Mouse (Mus musculus) skeletal muscle tissue, adult 2 months (tissue): ENCODE measurements around the gene Gpr25.

ENCODE experiments used
- DNase-seq: peaks from one replicate; pipeline ENCODE4 v3.0.0-alpha.2; 2012; ENCODE audit warnings: low read depth, low spot score

Gene Gpr25

GRCm38 (mm10) chr1:136260635-136261238 is at the start of gene Gpr25:
TSS of gene Gpr25 (minus strand) at chr1:136260873.
- DNase-seq = no peak

DNA sequence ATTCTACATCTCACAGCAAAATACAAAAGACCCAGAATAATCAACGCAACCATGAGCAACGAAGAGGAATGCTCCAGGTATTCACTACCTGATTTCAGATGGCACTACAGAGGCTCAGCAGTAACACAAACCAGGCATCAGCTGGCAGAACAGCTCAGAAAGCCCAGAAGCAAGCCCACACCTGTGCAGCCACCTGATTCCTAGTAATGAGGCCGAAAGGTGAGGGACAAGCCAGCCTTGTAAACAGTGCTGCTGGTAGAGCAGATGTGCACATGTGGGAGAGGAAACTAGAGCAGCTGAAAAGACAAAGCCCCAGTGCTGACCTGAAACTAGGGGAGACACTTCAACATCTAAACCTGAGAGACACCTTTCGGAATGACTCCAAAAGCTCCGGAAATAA is 48.5 kb upstream of the Gpr25 start:
- DNase-seq = no peak

DNA sequence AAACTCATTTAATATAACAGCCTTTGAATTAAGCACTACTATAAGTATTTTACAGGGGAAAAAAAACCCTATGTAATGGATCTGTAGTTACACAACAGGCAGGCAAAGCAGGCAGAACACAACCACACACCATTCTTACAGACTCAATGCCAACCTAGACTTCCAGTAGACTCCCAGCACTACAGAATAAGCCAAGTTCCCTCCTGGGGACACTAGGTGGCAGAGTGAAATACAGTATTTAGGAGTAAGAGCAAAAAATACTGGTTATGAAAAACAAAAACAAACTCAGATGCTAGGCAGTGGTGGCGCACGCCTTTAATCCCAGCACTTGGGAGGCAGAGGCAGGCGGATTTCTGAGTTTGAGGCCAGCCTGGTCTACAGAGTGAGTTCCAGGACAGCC is 45.8 kb upstream of the Gpr25 start:
- DNase-seq = no peak

DNA sequence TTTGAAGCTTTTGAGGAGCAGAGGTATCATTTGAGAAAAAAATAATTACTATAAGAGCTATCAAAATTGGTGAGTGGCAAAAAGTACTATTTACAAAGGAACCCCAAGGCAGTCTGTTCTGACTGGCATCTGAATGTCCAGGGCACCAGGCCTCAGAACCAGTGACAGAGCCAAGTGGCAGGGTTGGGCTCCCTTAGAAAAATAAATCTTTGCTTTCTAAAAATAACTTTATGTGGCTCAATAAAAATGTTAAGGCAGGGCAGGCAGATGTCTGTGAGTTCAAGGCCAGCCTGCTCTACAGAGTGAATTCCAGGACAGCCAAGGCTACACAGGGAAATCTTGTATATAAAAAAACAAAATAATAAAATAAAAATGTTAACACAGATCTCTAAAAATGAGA is 33.3 kb upstream of the Gpr25 start:
- no peak for DNase-seq

DNA sequence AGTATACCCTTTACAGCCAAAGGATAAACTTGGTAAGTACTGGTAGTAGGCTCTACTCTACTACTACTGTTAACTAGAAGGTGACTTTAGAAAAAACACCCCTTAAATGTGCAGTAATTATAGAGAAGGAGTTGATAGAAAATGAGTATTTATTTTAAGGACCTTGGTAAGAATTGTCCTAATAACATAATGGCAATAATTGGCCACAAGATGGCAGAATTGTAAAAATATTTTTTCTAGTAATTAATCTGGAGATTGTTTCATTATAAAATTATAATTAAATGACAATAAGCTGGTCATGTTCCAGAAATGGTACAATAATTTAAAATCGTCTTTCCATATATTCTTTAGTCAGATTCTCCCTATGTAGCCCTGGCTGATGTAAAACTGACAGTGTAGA is 29.1 kb upstream of the Gpr25 start:
- DNase-seq = no peak

DNA sequence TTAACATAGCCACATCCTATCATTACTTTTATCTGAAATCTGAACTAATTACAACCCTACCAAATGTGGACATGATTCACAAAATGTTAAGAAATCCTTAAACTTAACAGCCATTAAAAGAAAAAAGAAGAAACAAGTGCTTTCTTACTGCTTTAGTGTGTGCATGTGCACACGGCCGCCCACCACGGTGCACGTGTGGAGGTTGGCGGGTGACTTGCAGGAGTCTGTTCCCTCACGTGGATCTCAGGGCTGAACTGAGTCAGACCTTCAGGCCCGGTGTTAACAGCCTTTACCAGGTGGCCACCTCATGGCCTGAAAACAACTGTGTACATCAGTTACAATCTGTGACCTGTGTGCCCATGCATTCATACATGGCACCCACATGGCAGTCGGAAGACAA is 16.7 kb upstream of the Gpr25 start:
- no peak for DNase-seq

DNA sequence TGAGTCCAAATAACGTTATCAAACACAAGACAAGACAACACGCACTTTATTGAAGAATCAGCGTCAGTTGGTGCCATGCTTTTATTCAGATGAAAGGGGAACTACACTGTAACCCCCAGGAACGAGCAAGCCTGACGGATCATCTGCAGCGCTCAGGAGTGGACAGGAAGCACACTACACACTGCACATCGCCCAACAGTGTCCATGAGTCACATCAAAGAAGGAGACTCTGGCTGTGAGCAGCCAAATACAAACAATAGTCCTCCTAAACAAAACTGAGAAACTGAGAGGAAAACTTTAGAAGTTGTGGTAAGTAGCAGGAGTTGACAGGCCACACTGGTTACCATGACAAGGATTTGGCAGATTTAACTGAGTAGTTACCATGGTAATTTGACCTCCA is 7.6 kb upstream of the Gpr25 start:
- DNase-seq = no peak

- no peak for DNase-seq
Observed at GRCm38 (mm10) chr1:136266127-136266526, 5.5 kb upstream of the Gpr25 start.

DNA sequence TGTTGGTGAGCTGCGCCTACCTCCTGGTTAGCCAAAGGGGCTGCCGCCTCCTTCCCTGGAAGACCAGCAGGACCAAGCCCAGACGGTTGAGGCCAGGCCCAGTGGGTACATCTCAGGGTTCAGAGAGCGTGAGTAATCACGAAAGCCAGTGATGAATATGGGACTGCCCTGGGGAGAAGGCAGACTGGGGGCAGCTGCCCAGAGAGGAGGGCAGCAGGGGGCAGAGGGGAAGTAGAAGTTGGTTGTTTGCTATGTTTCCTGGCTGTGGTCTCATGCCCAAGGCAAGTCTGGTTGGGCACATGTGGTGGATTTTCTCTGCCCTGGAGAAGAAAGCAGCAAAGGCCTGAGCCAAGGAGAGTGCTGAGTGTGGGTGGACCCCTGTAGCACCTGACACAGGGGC is 2.7 kb upstream of the Gpr25 start:
- no peak for DNase-seq

DNA sequence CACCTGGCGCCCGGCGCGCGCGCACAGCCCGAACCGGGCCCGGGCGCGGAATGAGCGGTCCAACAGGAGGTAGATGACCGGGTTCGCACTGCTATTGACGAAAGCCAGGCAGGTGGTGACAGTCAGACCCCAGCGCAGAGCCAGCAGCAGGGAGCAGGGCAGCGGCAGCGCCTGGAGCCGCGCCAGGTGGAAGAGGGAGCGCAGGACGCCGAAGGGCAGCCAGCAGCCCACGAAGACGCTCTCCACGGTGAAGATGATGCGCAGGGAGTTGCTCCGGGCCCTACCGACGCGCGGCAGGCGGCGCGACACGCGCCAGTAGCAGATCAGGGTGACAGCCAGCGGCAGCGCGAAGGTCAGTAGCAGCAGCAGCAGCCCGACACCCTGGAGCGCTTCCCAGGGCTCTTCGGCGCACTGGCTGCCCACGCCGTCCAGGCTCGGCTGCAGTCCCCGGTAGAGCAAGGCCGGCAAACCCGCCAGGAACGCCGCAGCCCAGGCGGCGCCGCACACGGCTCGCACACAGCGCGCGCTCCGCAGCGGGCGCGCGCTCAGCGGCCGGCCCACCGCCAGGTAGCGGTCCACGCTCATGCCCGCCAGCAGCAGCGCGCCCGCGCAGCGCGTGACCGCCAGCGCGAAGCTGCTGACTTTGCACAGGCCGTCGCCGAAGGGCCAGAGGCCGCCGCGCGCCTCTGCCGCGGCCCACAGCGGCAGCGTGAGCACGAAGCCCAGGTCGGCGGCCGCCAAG is 609 bp downstream of the Gpr25 start:
- peak; percentile 64 for DNase-seq

DNA sequence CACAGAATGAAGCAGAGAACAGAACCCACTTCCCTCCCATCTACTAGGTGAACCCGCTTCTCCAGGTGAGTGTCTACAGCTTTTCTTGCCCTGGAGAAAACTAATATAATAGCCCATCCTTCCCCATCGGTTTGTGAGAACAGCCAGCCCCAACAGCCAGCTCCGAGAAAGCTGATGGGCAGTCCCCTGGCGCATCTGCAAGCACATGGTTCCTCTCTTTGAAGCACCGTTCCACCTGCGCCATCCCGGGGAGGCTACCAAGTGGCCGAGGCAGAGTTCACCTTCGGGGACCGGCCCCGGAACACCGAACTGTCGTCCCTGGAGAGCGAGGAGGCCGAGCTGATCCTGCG is 1.2 kb downstream of the Gpr25 start:
- no peak for DNase-seq

DNA sequence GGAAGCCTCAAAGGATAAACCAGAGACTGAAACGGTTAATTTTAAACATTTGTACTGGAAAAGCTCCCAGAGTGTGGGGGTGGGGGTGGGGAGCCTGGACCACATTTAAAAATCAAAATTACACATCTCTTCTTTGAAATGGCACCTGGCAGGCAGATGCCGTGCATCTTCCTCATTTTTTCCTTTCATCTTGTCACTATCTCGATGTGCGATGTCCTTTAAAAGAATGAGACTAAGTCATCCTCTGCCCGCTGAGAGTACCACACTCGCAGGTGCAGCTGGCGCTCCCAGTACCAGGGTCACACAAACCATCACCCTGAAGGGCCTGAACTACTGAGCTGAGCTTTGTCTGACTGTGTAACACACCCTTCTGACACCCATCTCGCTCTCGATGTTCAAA is 2.2 kb downstream of the Gpr25 start:
- DNase-seq = no peak

GRCm38 (mm10) chr1:136255657-136256056 is 5.0 kb downstream of the Gpr25 start:
- DNase-seq = no peak

GRCm38 (mm10) chr1:136255174-136255573 is 5.5 kb downstream of the Gpr25 start:
- no peak for DNase-seq

GRCm38 (mm10) chr1:136254503-136255065 is 6.1 kb downstream of the Gpr25 start:
- no peak for DNase-seq

DNA sequence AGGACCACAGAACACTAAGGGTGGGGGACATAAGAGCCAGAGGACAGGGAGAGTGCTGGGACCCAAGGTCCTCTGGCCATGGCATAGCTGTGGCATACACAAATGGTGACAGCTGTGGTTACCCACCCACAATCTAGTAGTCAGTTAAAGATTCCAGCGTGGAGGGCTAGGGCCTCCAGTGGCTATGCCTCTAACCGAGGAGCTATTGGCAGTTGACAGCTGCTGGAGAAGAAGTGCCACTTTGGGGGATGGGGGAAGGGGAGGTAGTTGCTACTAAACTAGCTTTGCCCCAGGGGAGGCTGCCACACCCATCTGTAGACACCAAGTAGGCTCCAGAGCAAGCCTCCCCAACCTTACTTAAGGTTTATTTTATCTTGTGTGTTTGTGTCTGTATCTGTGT is 7.2 kb downstream of the Gpr25 start:
- no peak for DNase-seq

GRCm38 (mm10) chr1:136249662-136250061 is 11.0 kb downstream of the Gpr25 start:
- DNase-seq = no peak

DNA sequence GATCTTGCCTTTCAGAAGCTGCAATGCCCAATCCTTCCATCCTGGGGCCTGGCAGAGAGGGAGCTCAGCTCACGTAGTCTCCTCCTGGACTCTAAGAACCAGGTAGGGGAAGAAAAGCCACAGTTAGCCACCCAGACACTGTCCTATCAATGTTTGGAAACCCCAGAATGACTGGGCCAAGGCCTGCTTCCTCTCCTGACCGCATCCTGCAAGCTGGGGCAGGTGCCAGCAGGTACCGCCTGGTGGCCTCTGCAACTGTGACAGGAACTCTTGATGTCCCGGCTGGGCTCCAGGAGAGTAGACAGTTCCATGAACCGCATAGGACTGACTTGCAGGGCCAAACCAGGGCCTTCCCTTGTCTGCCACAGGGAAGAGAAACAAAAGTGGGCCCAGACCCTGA is 13.3 kb downstream of the Gpr25 start:
- no peak for DNase-seq

GRCm38 (mm10) chr1:136244469-136244868 is 16.2 kb downstream of the Gpr25 start:
- DNase-seq = no peak

GRCm38 (mm10) chr1:136241801-136242200 is 18.9 kb downstream of the Gpr25 start:
- no peak for DNase-seq

DNA sequence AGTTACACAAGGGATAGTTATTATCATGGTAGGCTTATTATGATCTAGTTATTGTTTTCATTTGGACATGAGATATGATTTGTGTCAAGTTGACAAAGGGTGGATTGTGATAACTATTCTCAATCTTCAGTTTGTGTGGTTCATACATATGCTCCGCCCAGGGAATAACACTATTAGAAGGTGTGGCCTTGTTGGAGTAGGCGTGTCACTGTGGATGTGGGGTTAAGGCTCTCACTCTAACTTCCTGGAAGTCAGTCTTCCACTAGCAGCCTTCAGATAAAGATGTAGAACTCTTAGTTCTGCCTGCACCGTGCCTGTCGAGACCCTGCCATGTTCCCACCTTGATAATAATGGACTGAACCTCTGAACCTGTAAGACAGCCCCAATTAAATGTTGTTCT is 22.2 kb downstream of the Gpr25 start:
- no peak for DNase-seq

GRCm38 (mm10) chr1:136234595-136235092 is 26.0 kb downstream of the Gpr25 start:
- no peak for DNase-seq

- DNase-seq = no peak
Observed at GRCm38 (mm10) chr1:136233892-136234594, 26.6 kb downstream of the Gpr25 start, which contains the start of gene Inava. TSS of gene Inava (minus strand) at chr1:136234264.
